In genomic region chr11:65769990-65770389, GRCm38 (mm10) we compare ENCODE assay signal across 18 mouse cellular contexts. TPM values are rescaled to one million over a fixed set of nuclear protein-coding genes. Genes with fewer than 3 reads are reported as not detected.
DNase-seq lines count a peak whose midpoint lies in the region; ATAC-seq and TF ChIP-seq lines count a peak whose summit lies in the region.
"Had no signal": no experiment of that assay in that cellular context is flagged by ENCODE, and none has a peak within 500 bp of the region (broad histone marks: within the 10 kb centered on the region; RNA-seq: fewer than 3 reads in every experiment).

No protein-coding gene starts in this region.

- ATAC-seq in midbrain, embryonic 11.5 days (ENCODE audit: low FRiP score): no peak
- ATAC-seq in midbrain, postnatal 0 days (ENCODE audit: low FRiP score): no peak
- ATAC-seq in megakaryocyte, adult 5-6 weeks (ENCODE audit: poor library complexity, severe bottlenecking): peak; percentile 49; the same call in 1 of the 2 replicates
- ATAC-seq in neural tube, embryonic 15.5 days (ENCODE audit: low FRiP score): no peak
- ATAC-seq: activated CD4-positive, CD25-positive, alpha-beta regulatory T cell, adult 4 months; forebrain, embryonic 16.5 days had no signal

- no peak overlapping the region for H3K4me3 ChIP-seq in midbrain, embryonic 11.5 days (ENCODE audit: low read depth, low read length)
- no peak overlapping the region for H3K4me3 ChIP-seq in midbrain, postnatal 0 days (ENCODE audit: low read depth, low read length)
- no peak overlapping the region for H3K4me3 ChIP-seq in neural tube, embryonic 15.5 days (replicated peaks)
- H3K4me3 ChIP-seq: embryonic facial prominence, embryonic 13.5 days; forebrain, embryonic 12.5 days; heart, embryonic 13.5 days; hindbrain, embryonic 15.5 days had no signal

- H3K36me3 ChIP-seq in midbrain, embryonic 11.5 days (ENCODE audit: control insufficient read depth, insufficient read depth, low read length): no peaks in the 10 kb centered on the region
- H3K36me3 ChIP-seq in midbrain, postnatal 0 days (ENCODE audit: insufficient read depth, low read length): no peaks in the 10 kb centered on the region
- no peaks in the 10 kb centered on the region for H3K36me3 ChIP-seq in neural tube, embryonic 15.5 days
- H3K36me3 ChIP-seq: embryonic facial prominence, embryonic 13.5 days; forebrain, embryonic 12.5 days; heart, embryonic 13.5 days; hindbrain, embryonic 15.5 days had no signal

- no peaks in the 10 kb centered on the region for H3K4me1 ChIP-seq in midbrain, embryonic 11.5 days (ENCODE audit: control insufficient read depth, insufficient read depth, low read length)
- H3K4me1 ChIP-seq in midbrain, postnatal 0 days (ENCODE audit: insufficient read depth, low read length): no peaks in the 10 kb centered on the region; the same call in 1 of the 2 replicates
- H3K4me1 ChIP-seq in neural tube, embryonic 15.5 days: peaks cover 5% of the 10 kb centered on the region; the same call in 1 of the 2 replicates
- H3K4me1 ChIP-seq: forebrain, embryonic 12.5 days had no signal

- WGBS in midbrain, embryonic 11.5 days: 90% methylated on average over 5 of the region's 5 CpGs
- 80% methylated on average over 5 of the region's 5 CpGs for WGBS in midbrain, postnatal 0 days
- WGBS in neural tube, embryonic 15.5 days: 74% methylated on average over 5 of the region's 5 CpGs

- no peak overlapping the region for H3K9ac ChIP-seq in midbrain, embryonic 11.5 days (ENCODE audit: low read length)
- H3K9ac ChIP-seq in midbrain, postnatal 0 days (replicated peaks; ENCODE audit: low read length, poor library complexity, severe bottlenecking): no peak overlapping the region
- no peak overlapping the region for H3K9ac ChIP-seq in neural tube, embryonic 15.5 days (replicated peaks)
- H3K9ac ChIP-seq: embryonic facial prominence, embryonic 13.5 days; forebrain, embryonic 12.5 days; heart, embryonic 13.5 days; hindbrain, embryonic 15.5 days had no signal

- H3K27me3 ChIP-seq in midbrain, embryonic 11.5 days (ENCODE audit: control insufficient read depth, insufficient read depth, low read length): no peaks in the 10 kb centered on the region
- H3K27me3 ChIP-seq in midbrain, postnatal 0 days (ENCODE audit: insufficient read depth, low read length): no peaks in the 10 kb centered on the region
- H3K27me3 ChIP-seq in neural tube, embryonic 15.5 days (replicated peaks): no peaks in the 10 kb centered on the region
- H3K27me3 ChIP-seq: embryonic facial prominence, embryonic 13.5 days; forebrain, embryonic 12.5 days; heart, embryonic 13.5 days; hindbrain, embryonic 15.5 days had no signal

- no peaks in the 10 kb centered on the region for H3K9me3 ChIP-seq in midbrain, embryonic 11.5 days (ENCODE audit: control insufficient read depth, low read length)
- H3K9me3 ChIP-seq in midbrain, postnatal 0 days (ENCODE audit: low read length): no peaks in the 10 kb centered on the region
- H3K9me3 ChIP-seq in neural tube, embryonic 15.5 days (replicated peaks): no peaks in the 10 kb centered on the region
- H3K9me3 ChIP-seq: embryonic facial prominence, embryonic 13.5 days; forebrain, embryonic 12.5 days; heart, embryonic 13.5 days; hindbrain, embryonic 15.5 days had no signal

- H3K4me2 ChIP-seq in midbrain, embryonic 11.5 days: no peak overlapping the region
- H3K4me2 ChIP-seq in midbrain, postnatal 0 days (ENCODE audit: low read depth, low read length, poor library complexity, severe bottlenecking): no peak overlapping the region
- no peak overlapping the region for H3K4me2 ChIP-seq in neural tube, embryonic 15.5 days
- H3K4me2 ChIP-seq: embryonic facial prominence, embryonic 13.5 days; forebrain, embryonic 12.5 days; heart, embryonic 13.5 days; hindbrain, embryonic 15.5 days had no signal

- H3K27ac ChIP-seq in midbrain, embryonic 11.5 days (ENCODE audit: low read depth, low read length): no peak overlapping the region
- no peak overlapping the region for H3K27ac ChIP-seq in midbrain, postnatal 0 days (ENCODE audit: low read depth, low read length)
- H3K27ac ChIP-seq in neural tube, embryonic 15.5 days (replicated peaks): no peak overlapping the region
- H3K27ac ChIP-seq: embryonic facial prominence, embryonic 13.5 days; forebrain, embryonic 12.5 days; heart, embryonic 13.5 days; hindbrain, embryonic 15.5 days had no signal

- no peak for TF ChIP-seq CTCF in midbrain, postnatal 0 days (IDR thresholded peaks at IDR 0.05)

- peak; percentile 81 for DNase-seq in midbrain, embryonic 11.5 days (ENCODE audit: low spot score, missing footprints)
- DNase-seq in midbrain, postnatal 0 days (ENCODE audit: low spot score): no peak
- DNase-seq in MEL-GATA-1-ER (ENCODE audit: extremely low read depth, low read depth): peak; percentile 59
- no peak for DNase-seq in left cerebral cortex, adult 18-20 months (ENCODE audit: low spot score in 2 of 2)
- DNase-seq: adrenal gland, postnatal 14 days; cerebellum, adult 18-20 months; cerebellum, postnatal 10 days; gastrocnemius, postnatal 25 days; heart, adult 11 months; heart, postnatal 36 days had no signal

RNA-seq across cellular contexts. Expression of gene Map2k4, which starts 18.1 kb away (rescaled TPM):
- 85.2 and 86.8 TPM in 2 replicates for polyA plus RNA-seq in midbrain, embryonic 11.5 days (2014; fragmentation: Nextera tagmentation; extraction: Ambion mirVana)
- 160 and 175 TPM in 2 replicates for total RNA-seq in midbrain, postnatal 0 days (2014; rRNA removed)
- polyA plus RNA-seq in midbrain, postnatal 0 days (2015; fragmentation: Nextera tagmentation; extraction: Ambion mirVana): 121 and 123 TPM in 2 replicates
- 57.5 and 63.1 TPM in 2 replicates for total RNA-seq in megakaryocyte, adult 5-6 weeks (2015)
- total RNA-seq in megakaryocyte, adult 5-6 weeks (2017): 29.1 and 40.5 TPM in 2 replicates
- total RNA-seq in left cerebral cortex, adult 18-20 months (2021): 100 to 1,000 TPM; 188 to 192 TPM
- polyA plus RNA-seq in neural tube, embryonic 15.5 days (2015; fragmentation: Nextera tagmentation; extraction: Ambion mirVana): 109 TPM in 2 replicates

RNA-seq across cellular contexts. Expression of gene Zkscan6, which starts 37.0 kb away (rescaled TPM):
- polyA plus RNA-seq in midbrain, embryonic 11.5 days (2014; fragmentation: Nextera tagmentation; extraction: Ambion mirVana): 13.5 and 13.6 TPM in 2 replicates
- 7.8 and 15.3 TPM in 2 replicates for total RNA-seq in midbrain, postnatal 0 days (2014; rRNA removed)
- polyA plus RNA-seq in midbrain, postnatal 0 days (2015; fragmentation: Nextera tagmentation; extraction: Ambion mirVana): 10.5 and 10.7 TPM in 2 replicates
- 5.4 and 9.8 TPM in 2 replicates for total RNA-seq in megakaryocyte, adult 5-6 weeks (2015)
- total RNA-seq in megakaryocyte, adult 5-6 weeks (2017): 20.7 and 26.1 TPM in 2 replicates
- 10 to 100 TPM; 13.6 TPM for total RNA-seq in left cerebral cortex, adult 18-20 months (2021)
- 16.4 and 18.0 TPM in 2 replicates for polyA plus RNA-seq in neural tube, embryonic 15.5 days (2015; fragmentation: Nextera tagmentation; extraction: Ambion mirVana)

Comparison
In these comparisons a context has a peak if more than half of its experiments do, and no peak if none do; other contexts are left out.
1. DNase-seq: peak in midbrain, embryonic 11.5 days (single experiment) and MEL-GATA-1-ER (single experiment); none in midbrain, postnatal 0 days (single experiment) and left cerebral cortex, adult 18-20 months (0 of 2).